Mouse (Mus musculus): ENCODE measurements around the gene Tbx1.

DNA sequence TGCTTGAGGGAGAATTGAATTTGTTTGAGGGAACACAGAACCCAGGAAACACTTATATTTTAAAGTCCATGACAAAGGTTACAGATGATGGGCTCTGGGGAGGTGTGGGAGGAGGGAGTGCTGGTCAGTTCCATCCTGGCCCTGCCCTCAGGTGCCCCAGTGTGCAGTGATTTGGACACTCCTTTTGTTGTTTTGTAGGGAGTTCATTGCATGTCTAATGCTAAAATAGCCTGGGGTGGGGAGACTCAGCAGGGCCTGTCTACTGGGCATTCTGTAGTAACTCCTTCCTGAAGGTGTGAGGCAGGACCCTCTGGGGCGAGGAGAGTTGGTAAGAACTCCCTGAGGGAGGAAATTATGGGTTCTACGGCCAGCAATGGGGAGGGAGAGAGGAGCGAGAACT lies 46.3 kb upstream of the Tbx1 start:
- TF ChIP-seq CTCF (conservative IDR thresholded peaks at IDR 0.05; ENCODE audit: low read length) (no peak), POU5F1 (IDR thresholded peaks at IDR 0.05; ENCODE audit: borderline replicate concordance, low read length) (no peak), NANOG (IDR thresholded peaks at IDR 0.05; ENCODE audit: borderline replicate concordance, low read length) (no peak)

Measured in E14TG2a.4 (cell line).